Mouse (Mus musculus): Measurements from ENCODE around the gene BC049352.

DNA sequence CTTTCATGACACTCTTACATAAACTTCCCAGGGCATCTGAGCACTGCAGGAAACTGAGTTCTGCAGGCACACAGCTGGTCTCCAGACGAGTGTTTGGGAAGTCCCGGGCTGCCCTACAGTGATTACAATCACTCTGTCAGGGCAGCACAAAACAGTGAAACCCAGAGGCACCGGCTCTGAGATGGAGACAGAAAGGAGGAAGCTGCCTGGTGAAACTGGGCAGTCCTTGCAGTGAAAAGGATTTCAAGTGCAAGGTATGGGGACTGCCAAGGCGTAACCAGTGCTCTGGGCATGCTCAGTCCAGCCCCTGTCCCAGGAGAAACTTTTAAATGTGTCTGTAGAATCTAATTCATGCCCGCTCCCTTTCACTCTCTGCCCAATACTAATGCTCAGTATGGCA, 90.4 kb downstream of the BC049352 start:
- TF ChIP-seq CTCF (IDR thresholded peaks at IDR 0.05; ENCODE audit: borderline replicate concordance, extremely low read depth, insufficient read depth, insufficient read length) (no peak), POLR2A (IDR thresholded peaks at IDR 0.05; ENCODE audit: borderline replicate concordance, extremely low read depth, insufficient read depth, insufficient read length, poor library complexity, severe bottlenecking) (no peak)

Measured in brain, embryonic 14.5 days (tissue).